Mouse (Mus musculus): ENCODE data around the gene Mdm2.

The Mdm2 gene

GRCm38 (mm10) chr10:117696827-117697560 lies 13.6 kb downstream of the Mdm2 start:
- DNase-seq (ENCODE audit: low spot score in 2 of 2) = no peak

GRCm38 (mm10) chr10:117696021-117696826 lies 14.3 kb downstream of the Mdm2 start:
- no peak for DNase-seq (ENCODE audit: low spot score in 2 of 2)

DNA sequence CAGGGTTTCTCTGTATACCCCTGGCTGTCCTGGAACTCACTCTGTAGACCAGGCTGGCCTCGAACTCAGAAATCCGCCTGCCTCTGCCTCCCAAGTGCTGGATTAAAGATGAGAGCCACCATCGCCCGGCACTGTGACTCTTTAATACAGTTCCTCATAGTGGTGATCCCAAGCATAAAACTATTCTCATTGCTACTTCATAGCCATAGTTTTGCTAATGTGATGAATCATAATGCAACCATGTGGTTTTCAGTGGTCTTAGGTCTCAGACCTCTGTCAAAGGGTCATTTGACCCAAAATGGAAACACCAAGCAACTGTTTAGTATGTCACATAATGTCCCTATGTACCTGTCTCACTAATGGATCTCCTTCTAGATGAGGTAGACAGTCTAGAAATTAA lies 15.0 kb downstream of the Mdm2 start:
- DNase-seq (ENCODE audit: low spot score in 2 of 2) = no peak

GRCm38 (mm10) chr10:117695027-117695426 lies 15.5 kb downstream of the Mdm2 start:
- DNase-seq (ENCODE audit: low spot score in 2 of 2) = no peak

- no peak for DNase-seq (ENCODE audit: low spot score in 2 of 2)
Measured at GRCm38 (mm10) chr10:117694255-117694953, 16.2 kb downstream of the Mdm2 start.

DNA sequence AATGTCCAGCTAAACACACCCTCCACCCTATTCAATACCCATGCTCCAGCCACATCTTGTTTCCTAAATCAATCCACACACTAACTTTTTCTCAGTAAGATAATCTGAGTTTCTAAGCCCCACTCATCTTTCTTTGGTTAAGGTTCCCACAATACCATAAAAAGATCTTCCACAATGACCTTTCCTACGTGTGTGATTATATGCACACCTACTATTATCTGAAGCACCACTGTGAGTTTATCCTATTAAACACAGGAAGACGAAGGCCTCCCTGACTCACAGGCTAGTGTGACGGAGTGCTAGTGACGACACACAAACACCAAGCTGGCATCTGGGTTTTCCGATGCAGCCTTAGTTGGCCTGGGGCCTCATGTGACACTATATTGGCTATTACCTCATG lies 17.6 kb downstream of the Mdm2 start:
- DNase-seq (ENCODE audit: low spot score in 2 of 2) = no peak

DNA sequence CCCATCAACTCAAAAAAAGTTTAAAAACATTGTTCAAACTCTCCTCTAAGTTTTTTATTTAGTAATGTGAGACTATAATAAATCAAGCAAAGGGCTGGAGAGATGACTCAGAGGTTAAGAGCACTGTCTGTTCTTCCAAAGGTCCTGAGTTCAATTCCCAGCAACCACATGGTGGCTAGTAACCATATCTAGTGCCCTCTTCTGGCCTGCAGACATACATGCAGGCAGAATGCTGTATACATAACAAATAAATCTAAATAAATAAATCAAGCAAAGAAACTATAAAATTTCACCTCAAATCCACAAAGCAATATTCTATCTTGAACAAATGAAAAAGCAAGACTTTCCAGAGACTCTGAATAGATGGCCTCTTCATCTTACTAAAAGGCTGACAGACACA lies 18.4 kb downstream of the Mdm2 start:
- DNase-seq (ENCODE audit: low spot score in 2 of 2) = no peak

- DNase-seq (ENCODE audit: low spot score in 2 of 2) = no peak
Measured at GRCm38 (mm10) chr10:117691389-117691968, 19.1 kb downstream of the Mdm2 start.

DNA sequence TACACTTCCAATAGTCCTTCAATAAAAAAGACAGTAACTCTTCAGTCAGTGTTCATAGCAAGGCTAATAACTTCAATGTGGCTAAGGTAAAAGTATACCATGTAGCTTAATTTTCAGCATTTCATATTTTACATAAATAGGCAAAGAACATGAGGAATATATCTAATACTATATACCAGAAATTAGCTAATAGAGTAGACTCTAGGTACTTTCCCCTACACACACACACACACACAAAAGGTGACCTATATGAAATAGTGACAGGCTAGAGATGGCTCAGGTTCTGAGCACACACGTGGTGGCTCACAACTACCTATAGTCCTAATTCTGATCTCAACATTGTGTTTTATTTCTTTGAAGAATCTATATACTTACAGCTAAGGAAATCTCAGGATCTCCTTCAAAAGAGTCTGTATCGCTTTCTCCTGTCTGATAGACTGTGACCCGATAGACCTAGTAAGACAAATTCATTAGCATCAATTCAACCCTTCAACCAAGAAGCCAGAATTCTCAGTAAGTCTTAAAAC lies 19.7 kb downstream of the Mdm2 start:
- no peak for DNase-seq (ENCODE audit: low spot score in 2 of 2)

GRCm38 (mm10) chr10:117690101-117690352 lies 20.5 kb downstream of the Mdm2 start:
- no peak for DNase-seq (ENCODE audit: low spot score in 2 of 2)

DNA sequence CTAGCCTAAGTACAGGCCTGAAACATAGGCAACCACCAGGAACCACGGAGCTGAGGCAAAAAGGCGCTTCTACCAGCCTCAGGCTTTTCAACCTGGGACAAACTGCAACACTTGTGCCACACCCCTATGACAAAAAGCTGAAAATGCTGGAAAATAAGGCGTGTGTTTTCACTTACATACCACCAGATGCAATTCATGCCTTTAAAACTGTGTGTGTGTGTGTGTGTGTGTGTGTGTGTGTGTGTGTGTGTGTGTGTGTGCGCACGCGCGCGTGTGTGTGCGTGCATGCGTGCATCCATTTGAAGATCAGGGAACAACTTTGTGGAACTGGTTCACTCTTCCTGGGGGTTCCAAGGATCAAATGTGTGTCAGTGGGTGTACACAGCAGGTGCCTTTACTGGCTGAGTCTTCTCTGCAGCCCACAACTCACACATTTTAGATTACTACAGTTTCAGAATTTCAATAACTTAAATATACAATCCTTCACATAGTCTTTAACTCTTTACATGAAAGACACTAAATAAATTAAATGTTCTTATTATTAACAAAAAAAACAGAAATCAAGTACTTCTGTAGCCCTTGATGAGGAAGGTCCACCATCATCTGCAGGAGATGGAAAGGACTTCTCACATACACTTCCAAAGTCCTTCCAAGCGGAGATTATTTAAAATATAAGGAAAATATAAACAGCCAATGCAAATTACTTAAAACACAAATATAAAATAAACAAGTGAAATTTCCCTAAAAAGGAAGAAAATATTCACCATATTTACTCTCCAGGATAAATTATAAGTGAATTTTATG lies 21.1 kb downstream of the Mdm2 start:
- DNase-seq (ENCODE audit: low spot score in 2 of 2) = no peak

GRCm38 (mm10) chr10:117688204-117689151 lies 22.1 kb downstream of the Mdm2 start:
- no peak for DNase-seq (ENCODE audit: low spot score in 2 of 2)

- no peak for DNase-seq (ENCODE audit: low spot score in 2 of 2)
Measured at GRCm38 (mm10) chr10:117687577-117687976, 23.0 kb downstream of the Mdm2 start.

DNA sequence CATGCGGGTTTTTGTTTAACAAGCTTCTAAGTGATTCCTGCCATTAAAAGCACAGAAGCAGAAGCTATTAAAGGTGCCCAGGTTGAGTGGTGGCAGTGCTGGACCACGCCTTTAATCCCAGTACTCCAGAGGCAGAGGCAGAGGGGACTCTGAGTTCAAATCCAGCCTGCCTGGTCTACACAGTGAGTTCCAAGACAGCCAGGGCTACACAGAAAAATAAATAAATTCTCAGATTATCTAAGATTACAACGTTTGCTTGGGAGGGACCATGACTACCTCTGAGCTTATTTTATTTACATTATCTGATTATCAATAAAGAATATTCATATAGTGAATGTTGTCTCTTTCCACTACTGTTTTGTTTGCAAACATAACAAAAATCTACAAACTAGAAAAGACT lies 23.5 kb downstream of the Mdm2 start:
- no peak for DNase-seq (ENCODE audit: low spot score in 2 of 2)

- no peak for DNase-seq (ENCODE audit: low spot score in 2 of 2)
Measured at GRCm38 (mm10) chr10:117685849-117686591, 24.5 kb downstream of the Mdm2 start.

- DNase-seq (ENCODE audit: low spot score in 2 of 2) = no peak
Measured at GRCm38 (mm10) chr10:117685171-117685848, 25.2 kb downstream of the Mdm2 start.

GRCm38 (mm10) chr10:117684298-117685170 lies 26.0 kb downstream of the Mdm2 start:
- no peak for DNase-seq (ENCODE audit: low spot score in 2 of 2)

DNA sequence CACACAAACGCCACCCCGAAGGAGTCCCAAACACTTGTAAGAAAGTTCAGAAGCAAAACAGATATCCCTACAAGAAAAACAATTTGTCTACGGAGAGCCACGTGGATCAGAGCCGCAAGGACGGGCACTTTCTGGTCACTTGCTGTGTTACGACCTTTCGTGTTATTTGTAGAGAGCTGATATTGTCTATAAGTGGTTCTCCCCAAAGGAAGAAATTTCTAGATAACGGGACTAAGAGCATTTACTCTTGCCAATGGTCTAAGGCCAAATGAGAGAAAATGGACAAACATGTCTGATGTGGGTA lies 26.9 kb downstream of the Mdm2 start:
- DNase-seq (ENCODE audit: low spot score in 2 of 2) = no peak
